8 mouse cellular contexts compared by ENCODE assay signal in genomic region chr12:91400232-91401048, GRCm38 (mm10). TPM values are rescaled to one million over a fixed set of nuclear protein-coding genes. Genes with fewer than 3 reads are reported as not detected.
DNase-seq lines count a peak whose midpoint lies in the region; ATAC-seq and TF ChIP-seq lines count a peak whose summit lies in the region.

No protein-coding gene starts in this region.

- H3K4me3 ChIP-seq in gastrocnemius, adult 2 months, result peak overlapping the region; percentile 62
- H3K4me3 ChIP-seq in left cerebral cortex, adult 2 months, result peak overlapping the region; percentile 35

- ATAC-seq in common myeloid progenitor, adult 5-6 weeks (replicated peaks; ENCODE audit: low read depth, poor library complexity, severe bottlenecking), result peak; percentile 99

- no peak overlapping the region for H3K27ac ChIP-seq in gastrocnemius, adult 2 months
- no peak overlapping the region for H3K27ac ChIP-seq in left cerebral cortex, adult 2 months

- intact Hi-C loops in gastrocnemius, adult 2 months (cut with DNase I), result loop anchor here (5.0 kb wide), 1 partner anchor 417 kb away; no protein-coding TSS in a partner anchor
- intact Hi-C loops in left cerebral cortex, adult 2 months (cut with DNase I), result loop anchor here (1.0 to 2.0 kb wide), 2 partner anchors 18 to 399 kb away; no protein-coding TSS in a partner anchor

- TF ChIP-seq CTCF in gastrocnemius, adult 2 months (IDR thresholded peaks at IDR 0.05), result peak; percentile 80
- TF ChIP-seq CTCF in left cerebral cortex, adult 2 months (IDR thresholded peaks at IDR 0.05), result peak; percentile 87

- peak; percentile 78 for DNase-seq in adipocyte (ENCODE audit: low spot score)
- peak; percentile 73 for DNase-seq in gastrocnemius, adult 2 months
- DNase-seq in induced T-regulatory cell, adult 2 months (ENCODE audit: low read depth), result peak; percentile 64
- peak; percentile 82 to 83 for DNase-seq in left cerebral cortex, adult 2 months (ENCODE audit: extremely low spot score in 1 of 2, low spot score in 2 of 2)
- DNase-seq in lung, postnatal 4 days, result peak; percentile 75 to 77
- peak; percentile 78 for DNase-seq in right cerebral cortex, adult 18-20 months
- peak; percentile 62 for DNase-seq in yolk sac, embryonic 10.5 days (ENCODE audit: low spot score)

RNA-seq across cellular contexts. Expression of gene Tshr, which starts 16.1 kb away (rescaled TPM):
- total RNA-seq in common myeloid progenitor, adult 5-6 weeks (2017), result not detected in 2 replicates
- total RNA-seq in gastrocnemius, adult 2 months (2021), result under 1 TPM; 0.10 to 0.42 TPM
- under 1 TPM; 0.23 to 0.33 TPM for total RNA-seq in left cerebral cortex, adult 2 months (2021)

RNA-seq across cellular contexts. Expression of gene Cep128, which starts 16.2 kb away (rescaled TPM):
- 63.7 and 75.1 TPM in 2 replicates for total RNA-seq in common myeloid progenitor, adult 5-6 weeks (2017)
- 1 to 10 TPM in 1 of 2 experiments, under 1 TPM in 1; 0.74 to 1.8 TPM for total RNA-seq in gastrocnemius, adult 2 months (2021)
- 1 to 10 TPM; 6.9 to 7.1 TPM for total RNA-seq in left cerebral cortex, adult 2 months (2021)
